Mouse (Mus musculus) A20 (cell line): ENCODE results near the gene Ctsq.
"Not testable (repeated sequence)": the region's sequence is repeated elsewhere in the genome, so short reads cannot be mapped to it uniquely, and the experiment has no call there.

Source experiments
- DNase-seq: peaks from one replicate; pipeline ENCODE4 v3.0.0-alpha.2; 2011; ENCODE audit warnings: low read depth, low spot score

Ctsq gene

DNA sequence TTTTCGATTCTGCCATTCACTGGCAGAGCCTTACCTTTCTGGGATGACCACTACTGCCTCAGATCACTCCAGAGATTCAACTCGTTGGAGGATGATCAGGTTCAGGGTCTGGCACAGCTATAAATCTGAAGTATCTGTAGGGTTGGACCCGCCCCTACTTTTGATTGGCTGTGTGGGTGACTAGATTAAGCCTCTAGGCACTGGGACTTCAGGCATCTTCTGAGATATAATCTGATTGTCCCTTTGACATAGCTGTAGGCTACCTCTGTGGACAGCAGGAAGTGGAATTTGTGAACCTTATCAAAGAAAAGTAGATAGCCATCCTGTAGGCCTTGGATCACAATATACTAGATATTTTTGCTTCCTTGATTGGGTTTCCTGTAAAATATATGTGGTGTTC lies at the start of gene Ctsq:
Gene Ctsq (minus strand): TSS at position 101 of the 400 bp plus-strand sequence.
- DNase-seq, result no peak

DNA sequence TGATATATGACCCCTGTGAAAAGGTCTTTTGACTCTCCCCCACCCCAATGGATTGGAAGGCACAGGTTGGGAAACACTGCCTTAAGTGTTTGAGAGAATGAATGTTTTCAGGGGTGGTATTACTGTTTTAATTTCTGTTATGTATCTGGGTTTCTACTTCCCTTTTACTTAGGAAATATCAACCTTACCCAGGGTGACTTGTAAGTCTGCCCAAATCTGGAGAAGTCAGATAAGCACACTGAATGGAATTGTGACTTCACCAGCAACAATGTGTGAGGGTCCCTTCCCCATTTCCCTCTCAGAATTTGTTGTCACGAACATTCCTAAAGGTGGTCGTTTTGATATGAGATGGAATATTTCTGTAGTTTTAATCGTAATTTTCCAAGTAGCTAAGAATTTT lies 17.6 kb downstream of the Ctsq start:
- no peak for DNase-seq

GRCm38 (mm10) chr13:61021844-61022243 lies 18.6 kb downstream of the Ctsq start:
- no peak for DNase-seq

DNA sequence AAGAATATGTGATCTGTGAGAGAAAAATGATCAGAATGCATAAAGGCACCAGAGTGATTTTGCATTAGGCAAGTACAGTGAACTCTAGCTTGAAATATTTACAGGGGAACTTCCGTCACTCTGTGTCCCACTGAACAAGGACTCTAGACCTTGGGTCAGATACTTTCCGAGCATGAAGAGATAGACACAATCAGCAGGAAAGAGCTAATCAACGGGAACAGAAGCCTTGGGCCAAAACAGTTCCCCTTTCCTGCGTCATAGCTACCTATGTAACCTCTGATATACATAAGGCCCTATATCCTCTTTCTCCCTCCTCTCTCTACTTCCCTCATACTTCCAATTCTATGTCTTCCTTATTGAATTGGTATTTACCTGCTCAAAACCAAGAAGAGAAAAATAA lies 30.3 kb downstream of the Ctsq start:
- no peak for DNase-seq

DNA sequence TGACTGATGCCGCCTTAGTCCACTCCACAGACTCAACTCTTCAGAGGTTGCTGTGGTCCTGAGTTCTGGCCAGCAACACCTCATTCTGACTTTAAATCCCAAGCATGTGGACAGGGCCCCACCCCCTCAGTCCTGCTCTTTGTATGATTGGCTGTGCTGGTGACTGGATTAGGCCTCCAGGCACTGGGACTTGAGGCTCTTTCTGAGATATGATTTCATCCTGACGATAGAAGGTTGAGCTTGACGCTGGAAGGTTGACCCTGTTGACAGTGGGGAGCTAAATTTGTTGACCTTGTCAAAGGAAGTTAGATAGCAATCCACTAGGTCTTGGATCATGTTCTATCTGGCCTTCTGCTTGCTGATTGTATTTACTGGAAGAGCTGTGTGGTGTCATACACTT lies 34.6 kb downstream of the Ctsq start, which contains the start of gene Ctsj:
Gene Ctsj (minus strand): TSS at position 101 of the 400 bp plus-strand sequence.
- no peak for DNase-seq

DNA sequence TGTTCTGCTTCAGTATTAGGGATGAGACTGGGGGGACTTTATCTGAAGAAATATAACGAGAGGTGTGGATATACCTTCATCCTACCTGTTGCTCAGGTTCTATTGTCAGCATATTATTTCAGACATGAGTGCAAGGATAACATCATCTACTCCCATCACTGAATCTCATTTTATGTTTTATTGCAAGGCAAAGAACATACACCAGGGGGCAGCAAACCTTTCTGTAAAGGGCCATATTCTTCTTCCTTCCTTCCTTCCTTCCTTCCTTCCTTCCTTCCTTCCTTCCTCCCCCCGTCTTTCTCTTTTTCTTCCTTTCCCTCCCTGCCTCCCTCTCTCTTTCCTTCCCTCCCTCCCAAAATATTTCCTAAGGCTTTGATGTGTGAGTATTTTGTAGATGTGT lies 42.8 kb downstream of the Ctsq start:
- DNase-seq, result no peak

GRCm38 (mm10) chr13:60986915-60987314 lies 53.5 kb downstream of the Ctsq start:
- DNase-seq, result not testable (repeated sequence)
